Mouse (Mus musculus) midbrain, postnatal 0 days (tissue): ENCODE measurements around the gene Slamf6. TPM values are rescaled to one million over a fixed set of nuclear protein-coding genes. Genes with fewer than 3 reads are reported as not detected.
"Not testable (repeated sequence)": the region's sequence is repeated elsewhere in the genome, so short reads cannot be mapped to it uniquely, and the experiment has no call there.

Experiments used
- ATAC-seq: fragments of 200-750 bp; cut with Nextera tagmentation; 2 replicates; pipeline ENCODE4 v1.8.0; 2017; ENCODE audit warnings: moderate number of reproducible peaks, mild to moderate bottlenecking, moderate TSS enrichment, moderate library complexity; ENCODE audit not compliant: low FRiP score
- DNase-seq: peaks from one replicate; pipeline ENCODE4 v3.0.0-alpha.2; 2015; ENCODE audit warnings: low spot score
- H3K27ac ChIP-seq: fragments of 300-500 bp; sonication (generic); 2 replicates; pipeline ENCODE4 v1.5.1; 2014; ENCODE audit warnings: low read depth, mild to moderate bottlenecking, low read length, mixed read lengths
- H3K27me3 ChIP-seq: fragments of 300-500 bp; sonication (generic); 2 replicates; pipeline ENCODE4 v1.6.1; 2014; ENCODE audit warnings: low read length, control low read depth, mixed read lengths; ENCODE audit not compliant: insufficient read depth
- H3K36me3 ChIP-seq: fragments of 300-500 bp; sonication (generic); 2 replicates; pipeline ENCODE4 v1.6.1; 2014; ENCODE audit warnings: low read length, control low read depth, mixed read lengths; ENCODE audit not compliant: insufficient read depth
- H3K4me1 ChIP-seq: fragments of 300-500 bp; sonication (generic); 2 replicates; pipeline ENCODE4 v1.6.1; 2014; ENCODE audit warnings: mild to moderate bottlenecking, control low read depth, antibody characterized with exemption, low read length, mixed read lengths; ENCODE audit not compliant: insufficient read depth
- H3K4me2 ChIP-seq: fragments of 300-500 bp; sonication (generic); 2 replicates; pipeline ENCODE4 v1.6.1; 2014; ENCODE audit warnings: low read depth, mild to moderate bottlenecking, low read length, mixed read lengths; ENCODE audit not compliant: poor library complexity, severe bottlenecking
- H3K4me3 ChIP-seq: fragments of 300-500 bp; sonication (generic); 2 replicates; pipeline ENCODE4 v1.5.1; 2014; ENCODE audit warnings: low read depth, mild to moderate bottlenecking, low read length, moderate library complexity
- H3K9ac ChIP-seq: fragments of 300-500 bp; sonication (generic); replicated peaks from 2 replicates; pipeline ENCODE4 v1.6.1; 2014; ENCODE audit warnings: mild to moderate bottlenecking, low read length, moderate library complexity, mixed read lengths; ENCODE audit not compliant: poor library complexity, severe bottlenecking
- H3K9me3 ChIP-seq: fragments of 300-500 bp; sonication (generic); 2 replicates; pipeline ENCODE4 v1.6.1; 2016; ENCODE audit warnings: low read length, control low read depth
- CTCF ChIP-seq: IDR thresholded peaks from 2 replicates; pipeline ENCODE4 v1.5.1; 2016; ENCODE audit warnings: antibody characterized with exemption, mild to moderate bottlenecking
- WGBS: fragments of 180-500 bp; shearing (Covaris S2); extraction: QIAGEN DNeasy Blood & Tissue Kit; methylation state at CpG from one replicate; pipeline ENCODE4 v1.1.7; 2014; 5-methylcytosine and 5-hydroxymethylcytosine counted together
- polyA plus RNA-seq: library from polyadenylated mRNA; unstranded; fragments of >200 nt; fragmentation: Nextera tagmentation; extraction: Ambion mirVana; gene quantifications from 2 replicates; pipeline ENCODE4 v1.2.1, GENCODE M21; 2015
- total RNA-seq: library from RNA; depleted of rRNA; stranded (reverse); fragments of >200 nt; gene quantifications from 2 replicates; pipeline ENCODE4 v1.2.3, GENCODE M21; 2014

Slamf6 gene
- total and polyA plus RNA-seq, 2 experiments from 2014 or later: 0.10 TPM; not detected in 1

GRCm38 (mm10) chr1:171963613-171964012 lies 46.3 kb downstream of the Slamf6 start:
- no peaks in the 10 kb centered on the region for H3K4me1 ChIP-seq
- H3K36me3 ChIP-seq: no peaks in the 10 kb centered on the region
- H3K9me3 ChIP-seq: no peaks in the 10 kb centered on the region
- no peaks in the 10 kb centered on the region for H3K27me3 ChIP-seq
- no peak overlapping the region for H3K4me2 ChIP-seq
- no peak for ATAC-seq
- 70% methylated on average over 6 of the region's 6 CpGs for WGBS
- no peak overlapping the region for H3K27ac ChIP-seq
- no peak for DNase-seq
- TF ChIP-seq CTCF: no peak
- H3K4me3 ChIP-seq: no peak overlapping the region
- H3K9ac ChIP-seq: no peak overlapping the region

- H3K27ac ChIP-seq: no peak overlapping the region
- no peaks in the 10 kb centered on the region for H3K27me3 ChIP-seq
- H3K36me3 ChIP-seq: no peaks in the 10 kb centered on the region
- ATAC-seq: no peak
- no peak for DNase-seq
- TF ChIP-seq CTCF: no peak
- H3K4me1 ChIP-seq: no peaks in the 10 kb centered on the region
- H3K9me3 ChIP-seq: no peaks in the 10 kb centered on the region
- no peak overlapping the region for H3K9ac ChIP-seq
- no peak overlapping the region for H3K4me3 ChIP-seq
- no peak overlapping the region for H3K4me2 ChIP-seq
- WGBS: 84% methylated on average over 6 of the region's 6 CpGs
Observed at GRCm38 (mm10) chr1:171966054-171966790, 48.9 kb downstream of the Slamf6 start.

GRCm38 (mm10) chr1:171969221-171969620 lies 51.9 kb downstream of the Slamf6 start:
- no peak for TF ChIP-seq CTCF
- H3K4me1 ChIP-seq: no peaks in the 10 kb centered on the region
- H3K9me3 ChIP-seq: no peaks in the 10 kb centered on the region
- H3K4me3 ChIP-seq: no peak overlapping the region
- no peak overlapping the region for H3K9ac ChIP-seq
- H3K4me2 ChIP-seq: no peak overlapping the region
- no peak for DNase-seq
- no peak for ATAC-seq
- no peaks in the 10 kb centered on the region for H3K36me3 ChIP-seq
- 83% methylated on average over 6 of the region's 6 CpGs for WGBS
- H3K27ac ChIP-seq: no peak overlapping the region
- H3K27me3 ChIP-seq: no peaks in the 10 kb centered on the region

GRCm38 (mm10) chr1:171970854-171971586 lies 53.7 kb downstream of the Slamf6 start:
- H3K36me3 ChIP-seq: no peaks in the 10 kb centered on the region
- 33% methylated on average over 10 of the region's 10 CpGs for whole genome bisulfite sequencing
- H3K27ac ChIP-seq: no peak overlapping the region
- ATAC-seq (no peak), DNase-seq (no peak)
- no peak overlapping the region for H3K4me2 ChIP-seq
- no peak overlapping the region for H3K9ac ChIP-seq
- H3K9me3 ChIP-seq: no peaks in the 10 kb centered on the region
- H3K4me1 ChIP-seq: no peaks in the 10 kb centered on the region
- H3K27me3 ChIP-seq: no peaks in the 10 kb centered on the region
- TF ChIP-seq CTCF: no peak
- H3K4me3 ChIP-seq: no peak overlapping the region

DNA sequence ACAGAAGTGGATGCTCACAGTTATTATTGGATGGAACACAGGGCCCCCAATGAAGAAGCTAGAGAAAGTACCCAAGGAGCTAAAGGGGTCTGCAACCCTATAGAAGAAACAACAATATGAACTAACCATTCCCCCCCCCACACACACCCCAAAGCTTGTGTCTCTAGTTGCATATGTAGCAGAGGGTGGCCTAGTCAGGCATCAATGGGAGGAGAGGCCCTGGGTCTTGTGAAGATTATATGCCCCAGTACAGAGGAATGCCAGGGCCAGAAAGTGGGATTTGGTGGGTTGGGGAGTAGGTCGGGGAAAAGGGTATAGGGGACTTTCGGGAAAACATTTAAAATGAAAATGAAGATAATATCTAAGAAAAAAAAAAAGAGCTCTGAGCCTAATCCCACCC lies 57.0 kb downstream of the Slamf6 start:
- H3K4me2 ChIP-seq, H3K4me3 ChIP-seq, H3K9ac ChIP-seq, H3K4me1 ChIP-seq, H3K36me3 ChIP-seq, H3K27ac ChIP-seq, ATAC-seq, H3K9me3 ChIP-seq, DNase-seq, H3K27me3 ChIP-seq: not testable (repeated sequence)
- WGBS: 92% methylated on average over 2 of the region's 2 CpGs

DNA sequence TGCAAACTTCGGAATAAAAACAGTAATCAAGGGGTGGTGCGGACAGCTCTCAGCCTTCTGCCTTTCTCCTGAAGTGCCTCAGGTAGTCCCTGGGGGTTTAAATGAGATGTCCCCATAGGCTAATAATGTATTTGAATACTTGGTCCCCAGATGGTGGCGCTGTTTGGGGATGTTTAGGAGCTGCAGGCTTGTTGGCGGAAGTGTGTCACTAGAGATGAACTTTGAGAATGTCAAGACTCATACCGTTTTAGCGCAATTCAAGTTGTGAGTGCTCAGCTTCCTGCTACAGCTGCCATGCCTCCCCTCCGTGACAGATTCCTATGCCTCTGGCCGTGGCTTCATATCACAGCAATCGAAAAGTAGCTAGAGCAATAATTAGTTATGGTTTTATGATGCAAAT lies 58.1 kb downstream of the Slamf6 start:
- no peaks in the 10 kb centered on the region for H3K9me3 ChIP-seq
- TF ChIP-seq CTCF: no peak
- H3K27me3 ChIP-seq: no peaks in the 10 kb centered on the region
- DNase-seq: no peak
- H3K4me3 ChIP-seq: no peak overlapping the region
- H3K4me2 ChIP-seq: no peak overlapping the region
- no peaks in the 10 kb centered on the region for H3K36me3 ChIP-seq
- no peak overlapping the region for H3K9ac ChIP-seq
- no peak for ATAC-seq
- H3K4me1 ChIP-seq: no peaks in the 10 kb centered on the region
- no peak overlapping the region for H3K27ac ChIP-seq
- WGBS: 84% methylated on average over 9 of the region's 9 CpGs
